Mouse (Mus musculus) embryonic facial prominence, embryonic 15.5 days (tissue): ENCODE data around the gene Far2. TPM values are rescaled to one million over a fixed set of nuclear protein-coding genes. Genes with fewer than 3 reads are reported as not detected.

Source experiments
- ATAC-seq: fragments of 200-750 bp; cut with Nextera tagmentation; 2 replicates; pipeline ENCODE4 v1.8.0; 2017; ENCODE audit warnings: low read depth, moderate TSS enrichment; ENCODE audit not compliant: insufficient number of reproducible peaks, low FRiP score, low TSS enrichment
- H3K27ac ChIP-seq: fragments of 300-500 bp; sonication (generic); replicated peaks from 2 replicates; pipeline ENCODE4 v1.5.1; 2015; ENCODE audit warnings: mild to moderate bottlenecking, inconsistent platforms
- H3K27me3 ChIP-seq: fragments of 300-500 bp; sonication (generic); 2 replicates; pipeline ENCODE4 v1.6.1; 2015; ENCODE audit warnings: inconsistent platforms
- H3K36me3 ChIP-seq: fragments of 300-500 bp; sonication (generic); 2 replicates; pipeline ENCODE4 v1.6.1; 2015; ENCODE audit warnings: mild to moderate bottlenecking, inconsistent platforms
- H3K4me1 ChIP-seq: fragments of 300-500 bp; sonication (generic); 2 replicates; pipeline ENCODE4 v1.6.1; 2015; ENCODE audit warnings: inconsistent platforms
- H3K4me2 ChIP-seq: fragments of 300-500 bp; sonication (generic); replicated peaks from 2 replicates; pipeline ENCODE4 v1.6.1; 2015; ENCODE audit warnings: mild to moderate bottlenecking, inconsistent platforms
- H3K4me3 ChIP-seq: fragments of 300-500 bp; sonication (generic); replicated peaks from 2 replicates; pipeline ENCODE4 v1.5.1; 2015; ENCODE audit warnings: mild to moderate bottlenecking, inconsistent platforms
- H3K9ac ChIP-seq: fragments of 300-500 bp; sonication (generic); 2 replicates; pipeline ENCODE4 v1.6.1; 2015; ENCODE audit warnings: inconsistent platforms
- H3K9me3 ChIP-seq: fragments of 300-500 bp; sonication (generic); replicated peaks from 2 replicates; pipeline ENCODE4 v1.6.1; 2016; ENCODE audit warnings: inconsistent platforms
- WGBS: fragments of 180-500 bp; shearing (Covaris S2); methylation state at CpG from one replicate; pipeline ENCODE4 v1.1.7; 2015; 5-methylcytosine and 5-hydroxymethylcytosine counted together
- polyA plus RNA-seq: library from polyadenylated mRNA; unstranded; fragments of >200 nt; fragmentation: Nextera tagmentation; extraction: Ambion mirVana; gene quantifications from 2 replicates; pipeline ENCODE4 v1.2.1, GENCODE M21; 2015

Far2 gene
- polyA plus RNA-seq, 1 experiment from 2014 or later, result 6.4 TPM

GRCm38 (mm10) chr6:148227542-148227941, 180.5 kb downstream of the Far2 start:
- H3K4me2 ChIP-seq, result no peak overlapping the region
- no peaks in the 10 kb centered on the region for H3K36me3 ChIP-seq
- ATAC-seq, result no peak
- 59% methylated on average over 3 of the region's 3 CpGs for WGBS
- H3K4me1 ChIP-seq, result no peaks in the 10 kb centered on the region
- H3K27ac ChIP-seq, result no peak overlapping the region
- no peaks in the 10 kb centered on the region for H3K9me3 ChIP-seq
- no peak overlapping the region for H3K4me3 ChIP-seq
- no peaks in the 10 kb centered on the region for H3K27me3 ChIP-seq
- no peak overlapping the region for H3K9ac ChIP-seq

Other genes with a start within 250 kb of the Far2 start
- 182 TPM in 2 replicates for gene Ergic2, start 165.1 kb downstream of the Far2 start, polyA plus RNA-seq